Mouse (Mus musculus) bone marrow, adult 2 months (tissue): ENCODE measurements around the gene Kars. TPM values are rescaled to one million over a fixed set of nuclear protein-coding genes. Genes with fewer than 3 reads are reported as not detected.

ENCODE experiments used
- H3K27ac ChIP-seq: fragments of 200-500 bp; 2 replicates; pipeline ENCODE4 v1.5.1; 2012; ENCODE audit warnings: low read depth, mild to moderate bottlenecking, control low read depth, inconsistent platforms, low read length; ENCODE audit not compliant: control insufficient read depth, poor library complexity, insufficient read depth
- H3K4me1 ChIP-seq: fragments of 200-500 bp; 2 replicates; pipeline ENCODE4 v1.6.1; 2011; ENCODE audit warnings: low read length; ENCODE audit not compliant: control insufficient read depth, insufficient read depth
- H3K4me3 ChIP-seq: fragments of 200-500 bp; replicated peaks from 2 replicates; pipeline ENCODE3; 2011; ENCODE audit warnings: mild to moderate bottlenecking, low read depth, low read length, control low read depth; ENCODE audit not compliant: control insufficient read depth
- CTCF ChIP-seq: fragments of 200-500 bp; IDR thresholded peaks from 2 replicates; pipeline ENCODE4 v1.5.1; 2011; ENCODE audit warnings: low read length, control low read depth; ENCODE audit not compliant: control insufficient read depth, insufficient read depth
- POLR2A ChIP-seq: fragments of 200-500 bp; IDR thresholded peaks from 2 replicates; pipeline ENCODE4 v1.6.1; 2011; ENCODE audit warnings: low read depth, mild to moderate bottlenecking, control low read depth, low read length, borderline replicate concordance; ENCODE audit not compliant: control insufficient read depth
- WGBS: fragments of 180-500 bp; shearing (Covaris S2); methylation state at CpG from one replicate; pipeline ENCODE4 v1.1.7; 2018; 5-methylcytosine and 5-hydroxymethylcytosine counted together
- polyA plus RNA-seq: library from polyadenylated mRNA; stranded (reverse); fragments of >200 nt; gene quantifications from 2 replicates; pipeline ENCODE4 v1.2.4, GENCODE M21; 2011; ENCODE audit warnings: low replicate concordance; ENCODE audit not compliant: missing spikeins, insufficient read depth, insufficient read length

Kars gene
- polyA plus RNA-seq, 1 experiment: 50.7 TPM

- Histone ChIP-seq H3K4me1 (no peaks in the 10 kb centered on the region), H3K27ac (no peak overlapping the region), H3K4me3 (no peak overlapping the region)
- TF ChIP-seq CTCF (no peak), POLR2A (no peak)
- 86% methylated on average over 2 of the region's 2 CpGs for WGBS
Measured at GRCm38 (mm10) chr8:111975706-111976105, 35.4 kb downstream of the Kars start.

- Histone ChIP-seq H3K27ac (no peak overlapping the region), H3K4me3 (no peak overlapping the region), H3K4me1 (no peaks in the 10 kb centered on the region)
- no peak for TF ChIP-seq POLR2A
- TF ChIP-seq CTCF: no peak
- 89% methylated on average over 12 of the region's 12 CpGs for WGBS
Measured at GRCm38 (mm10) chr8:111974138-111974537, 37.0 kb downstream of the Kars start.

DNA sequence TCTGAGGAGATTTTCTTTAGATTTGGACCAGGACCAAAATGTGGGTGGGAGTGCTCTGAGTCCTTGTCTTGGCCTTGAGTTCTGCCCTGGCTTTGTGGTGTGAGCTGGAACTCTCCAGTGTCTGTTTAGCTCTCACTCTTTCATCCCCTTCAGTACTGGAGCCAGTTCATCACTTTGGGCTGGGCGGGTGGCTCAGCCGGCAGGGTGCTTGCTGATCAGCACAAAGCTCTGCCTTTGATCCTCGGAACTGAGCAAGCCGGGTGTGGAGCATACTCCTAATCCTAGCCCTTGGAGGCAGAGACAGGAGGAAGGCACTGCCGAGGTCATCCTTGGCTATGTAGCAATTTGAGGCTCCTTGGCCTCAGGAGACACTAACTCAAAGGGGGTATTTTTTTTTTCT, 42.1 kb downstream of the Kars start:
- Histone ChIP-seq H3K27ac (no peak overlapping the region), H3K4me3 (no peak overlapping the region), H3K4me1 (no peaks in the 10 kb centered on the region)
- whole genome bisulfite sequencing: 91% methylated on average over 5 of the region's 5 CpGs
- no peak for TF ChIP-seq POLR2A
- no peak for TF ChIP-seq CTCF

DNA sequence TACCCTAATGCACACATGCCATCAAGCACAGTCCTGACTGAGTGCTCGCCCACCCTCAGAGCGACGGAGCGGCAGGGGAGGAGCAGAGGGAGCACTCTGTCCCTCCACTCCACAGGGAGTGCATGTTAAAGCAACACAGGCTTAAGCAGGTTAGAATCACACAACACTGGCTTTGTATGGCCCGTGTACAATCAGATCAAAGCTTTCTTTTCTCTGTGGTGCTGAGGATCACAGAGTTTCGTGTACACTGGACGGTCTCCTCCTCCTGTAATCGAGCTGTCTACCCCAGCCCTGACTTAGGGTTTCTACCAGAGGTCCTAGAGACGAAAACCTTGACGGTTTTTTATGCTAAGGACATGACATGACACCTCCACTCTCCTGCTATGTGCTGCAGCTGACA, 42.6 kb downstream of the Kars start:
- TF ChIP-seq POLR2A (no peak), CTCF (no peak)
- Histone ChIP-seq H3K4me3 (no peak overlapping the region), H3K4me1 (no peaks in the 10 kb centered on the region), H3K27ac (no peak overlapping the region)
- 92% methylated on average over 10 of the region's 10 CpGs for WGBS

GRCm38 (mm10) chr8:111967246-111967870, 43.8 kb downstream of the Kars start:
- 36% methylated on average over 5 of the region's 5 CpGs for WGBS
- Histone ChIP-seq H3K27ac (no peak overlapping the region), H3K4me3 (no peak overlapping the region), H3K4me1 (no peaks in the 10 kb centered on the region)
- no peak for TF ChIP-seq CTCF

- H3K27ac ChIP-seq: no peak overlapping the region
- H3K4me3 ChIP-seq: no peak overlapping the region
- no peaks in the 10 kb centered on the region for H3K4me1 ChIP-seq
- TF ChIP-seq CTCF (no peak), POLR2A (no peak)
- 72% methylated on average over 7 of the region's 7 CpGs for WGBS
Measured at GRCm38 (mm10) chr8:111964849-111965561, 46.1 kb downstream of the Kars start.

DNA sequence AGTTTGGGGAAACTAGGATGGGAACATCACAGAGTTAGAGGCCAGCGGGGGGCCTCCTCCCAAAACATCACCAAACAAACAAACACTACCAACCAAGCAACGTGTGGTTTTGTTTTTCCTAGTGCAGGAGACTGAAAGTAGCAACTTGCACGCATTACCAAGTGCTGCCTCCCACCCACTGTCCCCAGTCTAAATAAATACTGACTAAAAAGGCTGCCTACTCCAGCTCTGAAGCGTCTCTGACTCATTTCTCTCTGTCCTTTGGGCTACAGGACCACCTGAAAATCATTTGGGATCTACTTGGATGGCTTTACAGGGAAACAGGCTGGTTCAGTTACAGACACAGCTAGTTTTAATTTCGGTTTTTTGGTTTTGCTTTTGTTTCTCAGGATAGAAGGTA, 46.8 kb downstream of the Kars start:
- TF ChIP-seq POLR2A (no peak), CTCF (no peak)
- Histone ChIP-seq H3K4me3 (no peak overlapping the region), H3K27ac (no peak overlapping the region), H3K4me1 (no peaks in the 10 kb centered on the region)
- 68% methylated on average over 5 of the region's 5 CpGs for WGBS

DNA sequence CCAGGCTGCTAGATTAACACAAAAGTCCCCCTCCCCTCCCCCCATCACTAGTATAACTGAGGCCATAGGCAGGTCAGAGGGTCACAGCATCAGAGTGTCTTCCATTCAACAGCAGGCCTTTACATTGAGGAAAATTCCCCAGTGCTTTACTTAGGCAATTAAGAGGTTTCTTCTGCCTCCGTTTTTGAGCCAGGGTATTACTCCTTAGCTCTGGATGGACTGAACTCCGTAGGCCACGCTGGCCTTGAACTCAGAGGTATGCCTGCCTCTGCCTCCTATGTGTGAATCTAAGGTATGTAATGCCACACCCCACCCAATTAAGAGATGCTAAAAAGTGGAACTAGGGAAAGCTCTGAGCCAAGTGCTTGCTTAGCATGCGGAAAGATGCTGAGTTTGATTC, 47.6 kb downstream of the Kars start:
- TF ChIP-seq POLR2A: no peak
- Histone ChIP-seq H3K27ac (no peak overlapping the region), H3K4me3 (no peak overlapping the region), H3K4me1 (no peaks in the 10 kb centered on the region)
- WGBS: 87% methylated on average over 4 of the region's 4 CpGs
